Mouse (Mus musculus): ENCODE data around the gene Dnajc1. TPM values are rescaled to one million over a fixed set of nuclear protein-coding genes. Genes with fewer than 3 reads are reported as not detected.

Gene Dnajc1
- polyA plus RNA-seq, 1 experiment from 2014 or later: 20.8 TPM

GRCm38 (mm10) chr2:18372400-18373182, 20.0 kb downstream of the Dnajc1 start:
- Histone ChIP-seq H3K36me3 (ENCODE audit: control insufficient read depth, insufficient read depth, low read length) (no peaks in the 10 kb centered on the region), H3K9me3 (ENCODE audit: control insufficient read depth, low read length) (no peaks in the 10 kb centered on the region), H3K4me2 (ENCODE audit: low read depth, low read length) (no peak overlapping the region), H3K27ac (ENCODE audit: low read depth, low read length) (no peak overlapping the region), H3K27me3 (ENCODE audit: control insufficient read depth, insufficient read depth, low read length) (no peaks in the 10 kb centered on the region), H3K4me1 (ENCODE audit: control insufficient read depth, insufficient read depth, low read length) (no peaks in the 10 kb centered on the region), H3K9ac (replicated peaks; ENCODE audit: low read depth, low read length) (no peak overlapping the region), H3K4me3 (ENCODE audit: low read depth, low read length) (no peak overlapping the region)
- no peak for ATAC-seq (ENCODE audit: low read depth)
- WGBS: 63% methylated on average over 11 of the region's 11 CpGs

- H3K27ac ChIP-seq (ENCODE audit: low read depth, low read length): no peak overlapping the region
- no peak overlapping the region for H3K9ac ChIP-seq (replicated peaks; ENCODE audit: low read depth, low read length)
- H3K27me3 ChIP-seq (ENCODE audit: control insufficient read depth, insufficient read depth, low read length): no peaks in the 10 kb centered on the region
- ATAC-seq (ENCODE audit: low read depth): no peak
- H3K9me3 ChIP-seq (ENCODE audit: control insufficient read depth, low read length): no peaks in the 10 kb centered on the region
- no peaks in the 10 kb centered on the region for H3K36me3 ChIP-seq (ENCODE audit: control insufficient read depth, insufficient read depth, low read length)
- no peak overlapping the region for H3K4me3 ChIP-seq (ENCODE audit: low read depth, low read length)
- no peak overlapping the region for H3K4me2 ChIP-seq (ENCODE audit: low read depth, low read length)
- 80% methylated on average over 4 of the region's 4 CpGs for WGBS
- no peaks in the 10 kb centered on the region for H3K4me1 ChIP-seq (ENCODE audit: control insufficient read depth, insufficient read depth, low read length)
These were observed 21.7 kb downstream of the Dnajc1 start for GRCm38 (mm10) chr2:18370794-18371498.

- H3K9me3 ChIP-seq (ENCODE audit: control insufficient read depth, low read length): no peaks in the 10 kb centered on the region
- no peaks in the 10 kb centered on the region for H3K27me3 ChIP-seq (ENCODE audit: control insufficient read depth, insufficient read depth, low read length)
- no peak overlapping the region for H3K4me2 ChIP-seq (ENCODE audit: low read depth, low read length)
- no peak overlapping the region for H3K9ac ChIP-seq (replicated peaks; ENCODE audit: low read depth, low read length)
- H3K4me1 ChIP-seq (ENCODE audit: control insufficient read depth, insufficient read depth, low read length): no peaks in the 10 kb centered on the region
- no peaks in the 10 kb centered on the region for H3K36me3 ChIP-seq (ENCODE audit: control insufficient read depth, insufficient read depth, low read length)
- H3K27ac ChIP-seq (ENCODE audit: low read depth, low read length): no peak overlapping the region
- WGBS: 90% methylated on average over 1 of the region's 1 CpGs
- H3K4me3 ChIP-seq (ENCODE audit: low read depth, low read length): no peak overlapping the region
- no peak for ATAC-seq (ENCODE audit: low read depth)
These were observed 28.2 kb downstream of the Dnajc1 start for GRCm38 (mm10) chr2:18364402-18364801.

GRCm38 (mm10) chr2:18355293-18355692, 37.3 kb downstream of the Dnajc1 start:
- Histone ChIP-seq H3K9me3 (ENCODE audit: control insufficient read depth, low read length) (no peaks in the 10 kb centered on the region), H3K4me2 (ENCODE audit: low read depth, low read length) (no peak overlapping the region), H3K4me3 (ENCODE audit: low read depth, low read length) (no peak overlapping the region), H3K27ac (ENCODE audit: low read depth, low read length) (no peak overlapping the region), H3K27me3 (ENCODE audit: control insufficient read depth, insufficient read depth, low read length) (no peaks in the 10 kb centered on the region), H3K36me3 (ENCODE audit: control insufficient read depth, insufficient read depth, low read length) (no peaks in the 10 kb centered on the region), H3K4me1 (ENCODE audit: control insufficient read depth, insufficient read depth, low read length) (no peaks in the 10 kb centered on the region), H3K9ac (replicated peaks; ENCODE audit: low read depth, low read length) (no peak overlapping the region)
- no peak for ATAC-seq (ENCODE audit: low read depth)

GRCm38 (mm10) chr2:18352620-18353019, 40.0 kb downstream of the Dnajc1 start:
- no peak overlapping the region for H3K4me3 ChIP-seq (ENCODE audit: low read depth, low read length)
- WGBS: 92% methylated on average over 2 of the region's 2 CpGs
- no peaks in the 10 kb centered on the region for H3K4me1 ChIP-seq (ENCODE audit: control insufficient read depth, insufficient read depth, low read length)
- H3K27ac ChIP-seq (ENCODE audit: low read depth, low read length): no peak overlapping the region
- peak; percentile 44; the same call in 1 of the 2 replicates for ATAC-seq (ENCODE audit: low read depth)
- no peak overlapping the region for H3K9ac ChIP-seq (replicated peaks; ENCODE audit: low read depth, low read length)
- H3K4me2 ChIP-seq (ENCODE audit: low read depth, low read length): no peak overlapping the region
- H3K9me3 ChIP-seq (ENCODE audit: control insufficient read depth, low read length): no peaks in the 10 kb centered on the region
- no peaks in the 10 kb centered on the region for H3K27me3 ChIP-seq (ENCODE audit: control insufficient read depth, insufficient read depth, low read length)
- H3K36me3 ChIP-seq (ENCODE audit: control insufficient read depth, insufficient read depth, low read length): no peaks in the 10 kb centered on the region

- Histone ChIP-seq H3K4me2 (ENCODE audit: low read depth, low read length) (no peak overlapping the region), H3K27ac (ENCODE audit: low read depth, low read length) (no peak overlapping the region), H3K27me3 (ENCODE audit: control insufficient read depth, insufficient read depth, low read length) (no peaks in the 10 kb centered on the region), H3K9ac (replicated peaks; ENCODE audit: low read depth, low read length) (no peak overlapping the region), H3K9me3 (ENCODE audit: control insufficient read depth, low read length) (no peaks in the 10 kb centered on the region), H3K4me1 (ENCODE audit: control insufficient read depth, insufficient read depth, low read length) (no peaks in the 10 kb centered on the region), H3K4me3 (ENCODE audit: low read depth, low read length) (no peak overlapping the region), H3K36me3 (ENCODE audit: control insufficient read depth, insufficient read depth, low read length) (no peaks in the 10 kb centered on the region)
- 50% methylated on average over 2 of the region's 2 CpGs for WGBS
- peak; percentile 77 for ATAC-seq (ENCODE audit: low read depth)
These were observed 49.2 kb downstream of the Dnajc1 start for GRCm38 (mm10) chr2:18343464-18343863.

GRCm38 (mm10) chr2:18318671-18319070, 74.0 kb downstream of the Dnajc1 start:
- Histone ChIP-seq H3K4me3 (ENCODE audit: low read depth, low read length) (no peak overlapping the region), H3K4me2 (ENCODE audit: low read depth, low read length) (no peak overlapping the region), H3K9me3 (ENCODE audit: control insufficient read depth, low read length) (no peaks in the 10 kb centered on the region), H3K4me1 (ENCODE audit: control insufficient read depth, insufficient read depth, low read length) (no peaks in the 10 kb centered on the region), H3K27ac (ENCODE audit: low read depth, low read length) (no peak overlapping the region), H3K36me3 (ENCODE audit: control insufficient read depth, insufficient read depth, low read length) (no peaks in the 10 kb centered on the region), H3K9ac (replicated peaks; ENCODE audit: low read depth, low read length) (no peak overlapping the region), H3K27me3 (ENCODE audit: control insufficient read depth, insufficient read depth, low read length) (no peaks in the 10 kb centered on the region)
- no peak for ATAC-seq (ENCODE audit: low read depth)
- 91% methylated on average over 2 of the region's 2 CpGs for WGBS

GRCm38 (mm10) chr2:18317503-18318281, 74.9 kb downstream of the Dnajc1 start:
- Histone ChIP-seq H3K9ac (replicated peaks; ENCODE audit: low read depth, low read length) (no peak overlapping the region), H3K27ac (ENCODE audit: low read depth, low read length) (no peak overlapping the region), H3K27me3 (ENCODE audit: control insufficient read depth, insufficient read depth, low read length) (no peaks in the 10 kb centered on the region), H3K4me3 (ENCODE audit: low read depth, low read length) (no peak overlapping the region), H3K4me1 (ENCODE audit: control insufficient read depth, insufficient read depth, low read length) (no peaks in the 10 kb centered on the region), H3K36me3 (ENCODE audit: control insufficient read depth, insufficient read depth, low read length) (no peaks in the 10 kb centered on the region), H3K9me3 (ENCODE audit: control insufficient read depth, low read length) (no peaks in the 10 kb centered on the region), H3K4me2 (ENCODE audit: low read depth, low read length) (no peak overlapping the region)
- ATAC-seq (ENCODE audit: low read depth): no peak
- WGBS: 81% methylated on average over 7 of the region's 7 CpGs

GRCm38 (mm10) chr2:18316909-18317308, 75.7 kb downstream of the Dnajc1 start:
- Histone ChIP-seq H3K27me3 (ENCODE audit: control insufficient read depth, insufficient read depth, low read length) (no peaks in the 10 kb centered on the region), H3K9me3 (ENCODE audit: control insufficient read depth, low read length) (no peaks in the 10 kb centered on the region), H3K27ac (ENCODE audit: low read depth, low read length) (no peak overlapping the region), H3K4me2 (ENCODE audit: low read depth, low read length) (no peak overlapping the region), H3K9ac (replicated peaks; ENCODE audit: low read depth, low read length) (no peak overlapping the region), H3K36me3 (ENCODE audit: control insufficient read depth, insufficient read depth, low read length) (no peaks in the 10 kb centered on the region), H3K4me3 (ENCODE audit: low read depth, low read length) (no peak overlapping the region), H3K4me1 (ENCODE audit: control insufficient read depth, insufficient read depth, low read length) (no peaks in the 10 kb centered on the region)
- WGBS: 56% methylated on average over 2 of the region's 2 CpGs
- ATAC-seq (ENCODE audit: low read depth): no peak

All from neural tube, embryonic 14.5 days (tissue).